Mouse (Mus musculus) left cerebral cortex, adult 2 months (tissue): ENCODE data around the gene Zbtb8a. TPM values are rescaled to one million over a fixed set of nuclear protein-coding genes. Genes with fewer than 3 reads are reported as not detected.

Source experiments
- DNase-seq, 2 experiments: peaks; one replicate each; pipeline ENCODE4 v3.0.0; 2021 to 2022; ENCODE audit warnings: low spot score in 2 of 2, mixed read lengths in 1 of 2; ENCODE audit errors: extremely low spot score in 1 of 2
- H3K27ac ChIP-seq: fragments of 200-600 bp; 2 replicates; pipeline ENCODE4 v1.8.1; 2022
- H3K4me3 ChIP-seq: fragments of 200-600 bp; 2 replicates; pipeline ENCODE4 v1.8.1; 2022
- CTCF ChIP-seq: fragments of 200-600 bp; IDR thresholded peaks from 2 replicates; pipeline ENCODE4 v1.8.1; 2022; ENCODE audit warnings: antibody characterized with exemption, mild to moderate bottlenecking, moderate library complexity
- intact Hi-C: fragments of 180-260 bp; cut with DNase I; formaldehyde crosslinking; loops from one replicate; pipeline ENCODE4 v1.15.1; 2025
- total RNA-seq, 2 experiments: library from RNA; stranded (reverse); gene quantifications; 2 replicates each; pipeline ENCODE4 v1.2.3; 2021

Zbtb8a gene
- total RNA-seq, 2 experiments from 2014 or later, result 5.1 to 5.8 TPM

- no peak for TF ChIP-seq CTCF
- Histone ChIP-seq H3K4me3 (no peak overlapping the region), H3K27ac (peak overlapping the region; percentile 63; the same call in 1 of the 2 replicates)
- intact Hi-C loops, result no loop called here
- DNase-seq, result no peak
Observed at GRCm38 (mm10) chr4:129322042-129322441, 55.9 kb downstream of the Zbtb8a start.

- no peak for TF ChIP-seq CTCF
- no peak overlapping the region; the same call in 1 of the 2 replicates for H3K27ac ChIP-seq
- no peak overlapping the region for H3K4me3 ChIP-seq
- intact Hi-C loops, result no loop called here
- DNase-seq, result no peak
Observed at GRCm38 (mm10) chr4:129320876-129321275, 57.0 kb downstream of the Zbtb8a start.

- Histone ChIP-seq H3K27ac (no peak overlapping the region), H3K4me3 (no peak overlapping the region)
- no peak for TF ChIP-seq CTCF
- intact Hi-C loops, result no loop called here
- DNase-seq, result no peak
Observed at GRCm38 (mm10) chr4:129313886-129314285, 64.0 kb downstream of the Zbtb8a start.

DNA sequence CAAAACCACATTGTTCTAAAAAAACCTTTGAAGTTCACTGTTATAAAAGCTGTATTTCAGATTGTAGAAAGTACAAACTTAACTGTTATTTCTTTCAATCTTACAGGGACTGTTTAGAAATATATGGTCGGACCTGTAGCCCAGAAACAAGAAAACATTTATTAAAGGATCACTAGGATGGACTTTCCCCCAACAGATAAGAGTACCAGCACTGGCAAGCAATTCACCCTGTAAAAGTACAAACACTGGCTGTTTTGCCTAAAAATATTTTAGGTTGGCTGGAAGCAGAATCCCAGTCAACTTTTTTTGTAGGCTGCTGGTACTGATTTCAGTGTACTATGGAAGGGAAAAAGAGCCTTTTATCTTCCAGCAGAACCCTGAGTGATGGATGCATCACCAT, 70.0 kb downstream of the Zbtb8a start:
- H3K4me3 ChIP-seq, result no peak overlapping the region
- intact Hi-C loops, result no loop called here
- H3K27ac ChIP-seq, result no peak overlapping the region
- no peak for DNase-seq
- no peak for TF ChIP-seq CTCF

GRCm38 (mm10) chr4:129304306-129304705, 73.6 kb downstream of the Zbtb8a start:
- Histone ChIP-seq H3K4me3 (no peak overlapping the region), H3K27ac (no peak overlapping the region)
- DNase-seq, result no peak
- intact Hi-C loops, result no loop called here
- no peak for TF ChIP-seq CTCF

- no peak for TF ChIP-seq CTCF
- no peak for DNase-seq
- intact Hi-C loops, result no loop called here
- H3K4me3 ChIP-seq, result no peak overlapping the region
- H3K27ac ChIP-seq, result no peak overlapping the region
Observed at GRCm38 (mm10) chr4:129303816-129304215, 74.1 kb downstream of the Zbtb8a start.

Other genes starting within 250 kb of the Zbtb8a start
- 10 to 100 TPM; 54.0 to 58.1 TPM for gene Fndc5, start 241.1 kb downstream of the Zbtb8a start, total RNA-seq
- 10 to 100 TPM; 33.9 to 34.5 TPM for gene S100pbp, start 188.4 kb downstream of the Zbtb8a start, total RNA-seq
- gene Yars, start 188.4 kb downstream of the Zbtb8a start, total RNA-seq, result 10 to 100 TPM; 87.4 to 93.1 TPM
- 10 to 100 TPM; 22.5 to 25.9 TPM for gene C77080, start 116.7 kb downstream of the Zbtb8a start, total RNA-seq
- gene Sync, start 90.5 kb downstream of the Zbtb8a start, total RNA-seq, result 1 to 10 TPM; 1.8 to 2.2 TPM
- gene Rbbp4, start 42.7 kb downstream of the Zbtb8a start, total RNA-seq, result 100 to 1,000 TPM; 115 to 123 TPM
- 10 to 100 TPM; 29.4 to 30.1 TPM for gene Zbtb8os, start 42.4 kb downstream of the Zbtb8a start, total RNA-seq
- 1 to 10 TPM; 5.0 to 5.2 TPM for gene Zbtb8b, start 62.7 kb upstream of the Zbtb8a start, total RNA-seq
- 10 to 100 TPM; 56.6 to 57.8 TPM for gene Bsdc1, start 83.5 kb upstream of the Zbtb8a start, total RNA-seq
- gene Tssk3, start 112.9 kb upstream of the Zbtb8a start, total RNA-seq, result not detected
- gene Fam229a, start 113.1 kb upstream of the Zbtb8a start, total RNA-seq, result under 1 TPM in 1 of 2 experiments, not detected in 1; 0.91 TPM
- gene Marcksl1, start 135.5 kb upstream of the Zbtb8a start, total RNA-seq, result 100 to 1,000 TPM in 1 of 2 experiments, 10 to 100 TPM in 1; 96.0 to 102 TPM
- 10 to 100 TPM; 26.5 to 29.5 TPM for gene Hdac1, start 164.6 kb upstream of the Zbtb8a start, total RNA-seq
- gene Lck, start 195.5 kb upstream of the Zbtb8a start, total RNA-seq, result 1 to 10 TPM; 2.2 to 2.4 TPM
- under 1 TPM; 0.40 to 0.77 TPM for gene Fam167b, start 200.4 kb upstream of the Zbtb8a start, total RNA-seq
- gene Eif3i, start 222.5 kb upstream of the Zbtb8a start, total RNA-seq, result 100 to 1,000 TPM; 124 to 129 TPM
- gene Tmem234, start 222.6 kb upstream of the Zbtb8a start, total RNA-seq, result 10 to 100 TPM; 89.3 to 94.8 TPM
- gene Dcdc2b, start 236.1 kb upstream of the Zbtb8a start, total RNA-seq, result 1 to 10 TPM; 5.7 to 6.2 TPM
- gene Iqcc, start 241.0 kb upstream of the Zbtb8a start, total RNA-seq, result 10 to 100 TPM; 30.1 to 34.8 TPM
- 10 to 100 TPM; 50.9 to 67.0 TPM for gene Ccdc28b, start 245.8 kb upstream of the Zbtb8a start, total RNA-seq